Mouse (Mus musculus) thymus, adult 2 months (tissue): ENCODE results near the gene A830031A19Rik. TPM values are rescaled to one million over a fixed set of nuclear protein-coding genes. Genes with fewer than 3 reads are reported as not detected.

ENCODE experiments used
- DNase-seq: peaks from one replicate; pipeline ENCODE4 v3.0.0; 2021
- H3K27ac ChIP-seq: fragments of 200-500 bp; 2 replicates; pipeline ENCODE4 v1.5.1; 2012; ENCODE audit warnings: low read length, control low read depth; ENCODE audit not compliant: control insufficient read depth, insufficient read depth
- H3K27me3 ChIP-seq: fragments of 200-500 bp; 2 replicates; pipeline ENCODE4 v1.6.1; 2012; ENCODE audit warnings: mild to moderate bottlenecking, low read length, moderate library complexity, mixed read lengths; ENCODE audit not compliant: control insufficient read depth, insufficient read depth
- H3K36me3 ChIP-seq: fragments of 200-500 bp; 2 replicates; pipeline ENCODE4 v1.6.1; 2012; ENCODE audit warnings: mild to moderate bottlenecking, low read length, moderate library complexity; ENCODE audit not compliant: control insufficient read depth, insufficient read depth
- H3K4me1 ChIP-seq: fragments of 200-500 bp; replicated peaks from 2 replicates; pipeline ENCODE4 v1.6.1; 2012; ENCODE audit warnings: low read length; ENCODE audit not compliant: control insufficient read depth, insufficient read depth
- H3K4me3 ChIP-seq: fragments of 200-500 bp; 2 replicates; pipeline ENCODE4 v1.5.1; 2012; ENCODE audit warnings: mild to moderate bottlenecking, low read length, control low read depth, moderate library complexity; ENCODE audit not compliant: control insufficient read depth, insufficient read depth
- CTCF ChIP-seq: fragments of 200-500 bp; IDR thresholded peaks from 2 replicates; pipeline ENCODE4 v1.5.1; 2012; ENCODE audit warnings: mild to moderate bottlenecking, control low read depth, low read length, moderate library complexity, borderline replicate concordance; ENCODE audit not compliant: control insufficient read depth, poor library complexity, insufficient read depth; ENCODE audit errors: extremely low read depth
- POLR2A ChIP-seq: fragments of 200-500 bp; IDR thresholded peaks from 2 replicates; pipeline ENCODE4 v1.6.1; 2012; ENCODE audit warnings: mild to moderate bottlenecking, low read length, control low read depth, moderate library complexity; ENCODE audit not compliant: control insufficient read depth, poor library complexity, insufficient read depth; ENCODE audit errors: extremely low read depth
- WGBS: fragments of 180-500 bp; shearing (Covaris S2); methylation state at CpG from one replicate; pipeline ENCODE4 v1.1.7; 2018; 5-methylcytosine and 5-hydroxymethylcytosine counted together
- polyA plus RNA-seq: library from polyadenylated mRNA; depleted of rRNA; stranded (reverse); fragments of >200 nt; gene quantifications from 2 replicates; pipeline ENCODE4 v1.2.3, GENCODE M21; 2012

The A830031A19Rik gene
- polyA plus RNA-seq, 1 experiment = not detected

- Histone ChIP-seq H3K4me1 (no peaks in the 10 kb centered on the region), H3K4me3 (no peak overlapping the region), H3K27ac (no peak overlapping the region), H3K36me3 (no peaks in the 10 kb centered on the region), H3K27me3 (no peaks in the 10 kb centered on the region)
- no peak for TF ChIP-seq POLR2A
- TF ChIP-seq CTCF = no peak
- DNase-seq = no peak
- 82% methylated on average over 5 of the region's 5 CpGs for WGBS
Observed at GRCm38 (mm10) chr11:24098069-24098468, 23.2 kb upstream of the A830031A19Rik start.

- Histone ChIP-seq H3K27me3 (no peaks in the 10 kb centered on the region), H3K4me1 (no peaks in the 10 kb centered on the region), H3K4me3 (no peak overlapping the region), H3K27ac (no peak overlapping the region), H3K36me3 (no peaks in the 10 kb centered on the region)
- no peak for DNase-seq
- WGBS = 87% methylated on average over 6 of the region's 6 CpGs
- TF ChIP-seq CTCF (no peak), POLR2A (no peak)
Observed at GRCm38 (mm10) chr11:24097026-24097425, 22.2 kb upstream of the A830031A19Rik start.

DNA sequence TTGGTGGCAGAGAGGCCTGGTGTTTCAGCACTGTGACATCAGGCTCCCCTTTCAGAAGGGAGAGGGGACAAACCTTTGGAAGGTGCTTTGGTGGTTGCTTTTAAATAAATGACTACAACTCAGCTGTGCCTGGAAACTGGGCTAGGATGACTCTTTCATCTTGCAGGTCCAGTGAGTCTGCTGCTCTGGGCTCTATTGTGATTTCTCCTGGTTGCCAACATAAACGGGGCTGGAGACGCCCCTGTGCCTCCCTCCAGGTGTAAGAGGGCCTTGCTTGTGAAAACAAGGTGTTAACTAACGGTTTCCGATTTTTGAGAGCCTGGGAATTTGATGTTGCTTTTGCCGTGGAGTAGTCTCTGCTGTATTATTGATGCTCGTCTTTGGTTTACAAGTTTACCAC is 21.6 kb upstream of the A830031A19Rik start:
- Histone ChIP-seq H3K27ac (no peak overlapping the region), H3K27me3 (no peaks in the 10 kb centered on the region), H3K36me3 (no peaks in the 10 kb centered on the region), H3K4me3 (no peak overlapping the region), H3K4me1 (no peaks in the 10 kb centered on the region)
- 89% methylated on average over 6 of the region's 6 CpGs for WGBS
- TF ChIP-seq POLR2A (no peak), CTCF (no peak)
- DNase-seq = no peak

- Histone ChIP-seq H3K36me3 (no peaks in the 10 kb centered on the region), H3K4me1 (no peaks in the 10 kb centered on the region), H3K27me3 (no peaks in the 10 kb centered on the region), H3K27ac (no peak overlapping the region), H3K4me3 (no peak overlapping the region)
- no peak for DNase-seq
- TF ChIP-seq POLR2A (no peak), CTCF (no peak)
- WGBS = 95% methylated on average over 7 of the region's 7 CpGs
Observed at GRCm38 (mm10) chr11:24095656-24096353, 21.0 kb upstream of the A830031A19Rik start.

GRCm38 (mm10) chr11:24095236-24095635 is 20.4 kb upstream of the A830031A19Rik start:
- no peaks in the 10 kb centered on the region for H3K4me1 ChIP-seq
- H3K36me3 ChIP-seq = no peaks in the 10 kb centered on the region
- H3K27me3 ChIP-seq = no peaks in the 10 kb centered on the region
- TF ChIP-seq CTCF = no peak
- no peak for TF ChIP-seq POLR2A
- WGBS = 95% methylated on average over 9 of the region's 9 CpGs
- H3K4me3 ChIP-seq = no peak overlapping the region
- no peak for DNase-seq
- no peak overlapping the region for H3K27ac ChIP-seq

DNA sequence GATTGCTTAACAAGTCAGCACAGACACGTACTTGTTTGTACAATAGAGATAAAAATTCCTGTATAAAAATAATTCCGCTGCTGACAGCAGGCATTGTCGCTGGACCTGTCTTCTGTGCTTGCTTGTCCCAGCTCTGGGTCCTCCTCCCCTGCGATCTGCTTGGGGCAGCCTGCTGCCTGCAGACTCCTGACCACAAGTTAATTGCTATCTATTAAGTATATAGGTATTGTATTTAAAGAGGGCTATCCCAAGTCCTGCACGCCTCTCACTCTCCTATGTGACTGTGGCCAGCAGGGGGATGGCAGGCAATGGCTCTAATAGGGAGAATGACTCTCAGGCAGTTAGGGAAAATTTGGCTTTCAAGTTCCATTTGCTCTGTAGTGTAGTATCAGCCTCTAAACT is 19.2 kb upstream of the A830031A19Rik start:
- no peaks in the 10 kb centered on the region for H3K4me1 ChIP-seq
- H3K4me3 ChIP-seq = no peak overlapping the region
- TF ChIP-seq POLR2A = no peak
- no peak for TF ChIP-seq CTCF
- WGBS = 85% methylated on average over 5 of the region's 5 CpGs
- DNase-seq = no peak
- H3K27ac ChIP-seq = no peak overlapping the region
- H3K27me3 ChIP-seq = no peaks in the 10 kb centered on the region
- no peaks in the 10 kb centered on the region for H3K36me3 ChIP-seq

DNA sequence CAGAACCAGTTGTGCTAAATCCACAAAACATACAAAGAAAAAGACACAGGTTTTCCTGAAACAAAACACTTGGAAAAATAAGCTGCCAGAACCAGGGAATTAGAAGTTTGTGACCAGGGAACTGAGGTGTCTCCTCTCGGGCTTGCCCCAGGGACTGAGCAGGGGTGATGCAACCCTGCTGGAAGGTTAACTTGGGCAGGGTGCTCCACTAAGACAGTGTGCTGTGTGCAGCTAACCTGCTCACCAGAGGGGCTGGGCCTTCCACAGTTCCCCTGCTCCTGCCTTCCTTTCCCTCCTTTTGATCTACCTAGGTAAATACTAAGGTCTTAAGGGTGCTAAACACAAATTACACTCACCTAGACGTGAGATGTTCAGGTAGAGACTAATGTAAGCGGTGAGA is 17.8 kb upstream of the A830031A19Rik start:
- H3K4me3 ChIP-seq = no peak overlapping the region
- no peaks in the 10 kb centered on the region for H3K4me1 ChIP-seq
- H3K27ac ChIP-seq = no peak overlapping the region
- no peaks in the 10 kb centered on the region for H3K36me3 ChIP-seq
- DNase-seq = no peak
- H3K27me3 ChIP-seq = no peaks in the 10 kb centered on the region
- WGBS = 91% methylated on average over 3 of the region's 3 CpGs
- TF ChIP-seq POLR2A = no peak
- TF ChIP-seq CTCF = no peak
